Mouse (Mus musculus): ENCODE measurements at regions not wholly inside any gene's neighbourhood (a gene's known extent, or its start where the extent isn't known, plus 50 kb on each side); places are given as distances from the start of the nearest gene placed in this dataset.

- TF ChIP-seq POLR2A (IDR thresholded peaks at IDR 0.05; ENCODE audit: low read depth, low read length) (no peak), CTCF (IDR thresholded peaks at IDR 0.05; ENCODE audit: extremely low read depth, insufficient read depth, insufficient read length, insufficient replicate concordance) (no peak)
Observed at GRCm38 (mm10) chr2:61384467-61384866, 193.9 kb upstream of the Tank start.
